Mouse (Mus musculus): ENCODE measurements around the gene Olfr56. TPM values are rescaled to one million over a fixed set of nuclear protein-coding genes. Genes with fewer than 3 reads are reported as not detected.
A peak's percentile ranks its signal among the peaks of the same experiment; 100 is the strongest.
"Not testable (repeated sequence)": the region's sequence is repeated elsewhere in the genome, so short reads cannot be mapped to it uniquely, and the experiment has no call there.

Gene Olfr56
- polyA plus RNA-seq, 1 experiment from 2014 or later, result 0.10 TPM

- not testable (repeated sequence) for H3K9ac ChIP-seq; H3K4me1 ChIP-seq (replicated peaks); H3K4me3 ChIP-seq; H3K4me2 ChIP-seq; ATAC-seq (replicated peaks; ENCODE audit: insufficient number of reproducible peaks, insufficient read depth, low FRiP score, low read depth); H3K27ac ChIP-seq; H3K36me3 ChIP-seq; H3K27me3 ChIP-seq; H3K9me3 ChIP-seq (replicated peaks)
- WGBS, result 70% methylated on average over 2 of the region's 2 CpGs
Observed at GRCm38 (mm10) chr11:49061865-49062264, 83.2 kb downstream of the Olfr56 start.

DNA sequence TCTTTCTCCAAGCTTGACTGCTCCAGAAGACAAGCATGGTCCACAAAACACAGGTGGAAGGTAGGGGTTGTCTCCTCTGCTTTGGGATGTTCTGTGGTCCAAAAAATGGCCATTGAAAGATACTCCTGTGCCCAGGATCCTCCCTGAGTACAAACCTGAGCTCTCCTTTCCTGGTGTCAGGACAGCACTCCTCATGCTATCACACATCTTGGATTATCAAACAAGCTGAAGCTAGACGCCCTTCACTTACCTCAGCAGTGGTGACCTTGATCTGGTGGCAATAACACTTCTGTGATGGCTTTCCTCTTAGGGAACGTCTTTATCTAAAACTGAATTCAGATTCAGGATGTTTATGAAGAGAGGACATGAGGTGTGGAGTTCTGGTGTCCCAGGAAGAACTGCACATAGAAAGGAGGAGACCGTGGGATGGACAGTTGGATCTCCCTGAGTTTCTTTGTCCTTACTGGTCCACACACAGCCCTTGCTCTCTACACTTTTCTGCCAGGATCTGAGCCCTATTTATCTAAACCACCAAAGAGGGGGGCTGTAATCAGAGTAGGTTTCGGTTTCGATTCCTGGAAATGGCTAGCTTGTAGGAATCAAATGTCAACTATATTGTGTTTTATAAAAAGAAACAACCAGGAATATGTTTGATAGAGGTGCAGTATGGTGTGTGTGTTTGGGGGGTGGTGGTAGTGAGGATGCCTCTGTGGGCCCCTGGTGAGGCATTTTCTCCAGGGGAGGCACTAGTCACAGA lies 85.2 kb downstream of the Olfr56 start, which contains the start of gene Tgtp2:
TSS of gene Tgtp2 (minus strand) at position 494 of the 757 bp plus-strand sequence.
- 68% methylated on average over 5 of the region's 5 CpGs for WGBS

GRCm38 (mm10) chr11:49068358-49068757 lies 89.7 kb downstream of the Olfr56 start:
- Histone ChIP-seq H3K36me3 (no peaks in the 10 kb centered on the region), H3K4me1 (replicated peaks) (no peaks in the 10 kb centered on the region), H3K4me3 (no peak overlapping the region), H3K9me3 (replicated peaks) (no peaks in the 10 kb centered on the region), H3K27me3 (no peaks in the 10 kb centered on the region), H3K4me2 (no peak overlapping the region), H3K27ac (no peak overlapping the region), H3K9ac (no peak overlapping the region)
- no peak for ATAC-seq (replicated peaks; ENCODE audit: insufficient number of reproducible peaks, insufficient read depth, low FRiP score, low read depth)
- WGBS, result 69% methylated on average over 1 of the region's 1 CpGs

More for the DNA sequence above, 85.2 kb downstream of the Olfr56 start, which contains the start of gene Tgtp2:
- H3K27ac ChIP-seq; H3K9me3 ChIP-seq (replicated peaks); H3K4me1 ChIP-seq (replicated peaks); H3K4me2 ChIP-seq; H3K36me3 ChIP-seq; ATAC-seq (replicated peaks; ENCODE audit: insufficient number of reproducible peaks, insufficient read depth, low FRiP score, low read depth); H3K27me3 ChIP-seq; H3K4me3 ChIP-seq; H3K9ac ChIP-seq: not testable (repeated sequence)

- 0 out of 2 replicates have a peak, but pooled peaks have one; percentile 27 for ATAC-seq (replicated peaks; ENCODE audit: insufficient number of reproducible peaks, insufficient read depth, low FRiP score, low read depth)
- 44% methylated on average over 6 of the region's 6 CpGs for WGBS
- H3K27ac ChIP-seq, result peak within 1 kb of the TSS; percentile 61; the same call in 1 of the 2 replicates
- not testable (repeated sequence) for H3K36me3 ChIP-seq; H3K27me3 ChIP-seq; H3K9ac ChIP-seq; H3K4me3 ChIP-seq; H3K9me3 ChIP-seq (replicated peaks); H3K4me1 ChIP-seq (replicated peaks); H3K4me2 ChIP-seq
Observed at GRCm38 (mm10) chr11:49076001-49076757, 97.5 kb downstream of the Olfr56 start, which contains the start of gene Ifi47. Gene Ifi47 (plus strand): TSS chr11:49076587.

DNA sequence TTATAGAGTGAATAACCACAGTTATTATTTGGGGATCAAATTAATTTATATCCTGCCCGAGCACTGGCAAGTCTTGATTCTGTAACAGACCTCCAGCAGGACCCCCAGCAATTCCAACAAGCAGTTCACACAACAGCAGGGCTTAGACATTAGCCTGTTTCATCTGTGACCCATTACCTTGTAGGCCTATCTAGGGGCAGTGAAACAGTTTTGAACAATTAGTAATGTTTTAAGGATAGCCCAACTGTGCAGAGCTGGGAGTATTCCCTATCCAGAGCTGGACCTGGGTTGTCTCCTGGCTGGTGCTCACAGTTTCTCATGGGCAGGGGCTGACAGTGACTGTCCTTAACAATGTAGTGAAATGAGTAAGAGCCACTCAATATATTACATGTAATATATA lies 98.3 kb downstream of the Olfr56 start:
- Histone ChIP-seq H3K27ac (0 out of 2 replicates have a peak overlapping the region, but pooled peaks have one; percentile 61), H3K36me3 (no peaks in the 10 kb centered on the region), H3K27me3 (no peaks in the 10 kb centered on the region), H3K4me2 (no peak overlapping the region), H3K9ac (no peak overlapping the region), H3K4me1 (replicated peaks) (no peaks in the 10 kb centered on the region; the same call in 1 of the 2 replicates), H3K9me3 (replicated peaks) (no peaks in the 10 kb centered on the region), H3K4me3 (no peak overlapping the region)
- 84% methylated on average over 1 of the region's 1 CpGs for WGBS
- no peak for ATAC-seq (replicated peaks; ENCODE audit: insufficient number of reproducible peaks, insufficient read depth, low FRiP score, low read depth)

GRCm38 (mm10) chr11:49078719-49079118 lies 100.0 kb downstream of the Olfr56 start:
- H3K4me3 ChIP-seq, result no peak overlapping the region
- H3K27ac ChIP-seq, result no peak overlapping the region
- no peak for ATAC-seq (replicated peaks; ENCODE audit: insufficient number of reproducible peaks, insufficient read depth, low FRiP score, low read depth)
- no peak overlapping the region for H3K9ac ChIP-seq
- H3K9me3 ChIP-seq (replicated peaks), result no peaks in the 10 kb centered on the region
- 88% methylated on average over 3 of the region's 3 CpGs for WGBS
- no peak overlapping the region for H3K4me2 ChIP-seq
- H3K4me1 ChIP-seq (replicated peaks), result no peaks in the 10 kb centered on the region; the same call in 1 of the 2 replicates
- no peaks in the 10 kb centered on the region for H3K27me3 ChIP-seq
- no peaks in the 10 kb centered on the region for H3K36me3 ChIP-seq

- no peak overlapping the region for H3K27ac ChIP-seq
- no peak overlapping the region for H3K4me3 ChIP-seq
- H3K4me1 ChIP-seq (replicated peaks), result peaks cover 2% of the 10 kb centered on the region; the same call in 1 of the 2 replicates
- H3K27me3 ChIP-seq, result no peaks in the 10 kb centered on the region
- H3K9me3 ChIP-seq (replicated peaks), result no peaks in the 10 kb centered on the region
- no peak overlapping the region for H3K4me2 ChIP-seq
- no peaks in the 10 kb centered on the region for H3K36me3 ChIP-seq
- no peak for ATAC-seq (replicated peaks; ENCODE audit: insufficient number of reproducible peaks, insufficient read depth, low FRiP score, low read depth)
- H3K9ac ChIP-seq, result no peak overlapping the region
- 54% methylated on average over 1 of the region's 1 CpGs for WGBS
Observed at GRCm38 (mm10) chr11:49080636-49081035, 101.9 kb downstream of the Olfr56 start.

GRCm38 (mm10) chr11:49081356-49081755 lies 102.7 kb downstream of the Olfr56 start:
- Histone ChIP-seq H3K4me3 (no peak overlapping the region), H3K4me2 (no peak overlapping the region), H3K36me3 (no peaks in the 10 kb centered on the region), H3K27me3 (no peaks in the 10 kb centered on the region), H3K27ac (no peak overlapping the region), H3K4me1 (replicated peaks) (peaks cover 2% of the 10 kb centered on the region; the same call in 1 of the 2 replicates), H3K9ac (no peak overlapping the region), H3K9me3 (replicated peaks) (no peaks in the 10 kb centered on the region)
- WGBS, result 64% methylated on average over 4 of the region's 4 CpGs
- ATAC-seq (replicated peaks; ENCODE audit: insufficient number of reproducible peaks, insufficient read depth, low FRiP score, low read depth), result no peak

DNA sequence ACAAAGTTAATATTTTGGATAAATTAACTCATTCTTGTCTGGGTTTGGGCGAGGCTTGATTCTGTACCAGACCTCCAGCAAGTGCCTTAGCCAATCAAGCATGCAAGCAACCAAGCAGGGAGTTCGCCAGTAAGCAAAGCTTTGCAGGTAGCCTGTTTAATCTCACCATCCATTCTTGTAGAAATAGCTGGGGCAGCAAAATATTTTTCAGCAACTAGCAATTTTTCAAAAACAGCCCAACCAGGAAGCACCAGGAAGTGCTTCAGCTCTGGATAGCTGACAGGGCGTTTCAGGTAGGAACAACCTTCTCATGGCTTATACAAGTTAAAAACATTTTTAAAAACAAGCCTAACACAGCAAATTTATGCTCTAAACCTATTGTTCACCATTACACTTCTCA lies 103.2 kb downstream of the Olfr56 start:
- no peak overlapping the region for H3K4me3 ChIP-seq
- H3K27me3 ChIP-seq, result no peaks in the 10 kb centered on the region
- WGBS, result 68% methylated on average over 3 of the region's 3 CpGs
- no peak overlapping the region for H3K9ac ChIP-seq
- H3K36me3 ChIP-seq, result no peaks in the 10 kb centered on the region
- no peak overlapping the region for H3K4me2 ChIP-seq
- no peak overlapping the region for H3K27ac ChIP-seq
- ATAC-seq (replicated peaks; ENCODE audit: insufficient number of reproducible peaks, insufficient read depth, low FRiP score, low read depth), result no peak
- H3K4me1 ChIP-seq (replicated peaks), result peaks cover 2% of the 10 kb centered on the region; the same call in 1 of the 2 replicates
- H3K9me3 ChIP-seq (replicated peaks), result no peaks in the 10 kb centered on the region

DNA sequence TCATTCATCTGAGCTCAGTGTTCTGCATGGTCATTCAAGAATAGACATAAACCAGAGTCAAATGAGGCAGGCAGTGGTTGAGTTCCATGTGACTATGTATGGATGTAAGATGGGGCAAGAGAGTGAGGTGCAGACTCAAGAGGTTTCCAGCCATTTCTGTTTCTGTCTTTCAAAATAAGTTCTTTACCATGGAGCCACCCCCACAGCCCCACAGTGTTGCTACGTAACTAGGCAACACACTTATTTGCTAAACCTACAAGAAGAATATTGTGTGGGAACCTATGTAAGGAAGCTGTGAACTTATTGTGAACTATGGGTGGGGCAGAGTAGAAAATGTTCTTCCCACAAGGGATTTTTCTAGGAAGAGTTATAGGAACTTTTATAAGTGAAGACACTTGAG lies 104.5 kb downstream of the Olfr56 start:
- H3K4me2 ChIP-seq, result no peak overlapping the region
- WGBS, result 90% methylated on average over 1 of the region's 1 CpGs
- no peaks in the 10 kb centered on the region for H3K36me3 ChIP-seq
- peaks cover 6% of the 10 kb centered on the region for H3K4me1 ChIP-seq (replicated peaks)
- H3K9ac ChIP-seq, result no peak overlapping the region
- no peak for ATAC-seq (replicated peaks; ENCODE audit: insufficient number of reproducible peaks, insufficient read depth, low FRiP score, low read depth)
- H3K27me3 ChIP-seq, result no peaks in the 10 kb centered on the region
- H3K4me3 ChIP-seq, result no peak overlapping the region
- no peaks in the 10 kb centered on the region for H3K9me3 ChIP-seq (replicated peaks)
- no peak overlapping the region for H3K27ac ChIP-seq

DNA sequence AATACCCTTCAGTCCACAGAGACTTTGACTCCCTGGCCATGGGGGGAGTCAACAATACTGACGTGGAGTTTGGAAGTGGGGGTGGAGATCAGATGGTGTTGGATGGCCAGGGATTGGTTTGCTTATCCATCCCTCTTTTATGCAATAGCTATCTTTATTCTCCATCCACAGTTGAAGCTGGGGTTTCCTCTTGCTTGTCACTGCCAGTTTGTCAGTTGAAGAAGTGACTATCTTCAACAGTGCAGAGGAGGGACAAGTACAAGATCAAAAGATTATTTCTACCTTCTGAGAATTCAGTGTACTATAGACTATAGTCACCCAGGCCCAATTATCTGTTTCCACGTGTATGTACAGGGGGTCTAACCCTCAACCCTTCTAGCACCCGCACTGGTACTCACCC lies 105.1 kb downstream of the Olfr56 start:
- no peaks in the 10 kb centered on the region for H3K36me3 ChIP-seq
- H3K27me3 ChIP-seq, result no peaks in the 10 kb centered on the region
- no peaks in the 10 kb centered on the region for H3K9me3 ChIP-seq (replicated peaks)
- H3K4me1 ChIP-seq (replicated peaks), result peaks cover 9% of the 10 kb centered on the region
- H3K9ac ChIP-seq, result no peak overlapping the region
- WGBS, result 68% methylated on average over 3 of the region's 3 CpGs
- H3K27ac ChIP-seq, result no peak overlapping the region
- H3K4me2 ChIP-seq, result no peak overlapping the region
- no peak overlapping the region for H3K4me3 ChIP-seq
- no peak for ATAC-seq (replicated peaks; ENCODE audit: insufficient number of reproducible peaks, insufficient read depth, low FRiP score, low read depth)

Measured in heart, embryonic 15.5 days (tissue).